Mouse (Mus musculus) G1E (cell line): ENCODE measurements at regions not wholly inside any gene's neighbourhood (a gene's known extent, or its start where the extent isn't known, plus 50 kb on each side); places are given as distances from the start of the nearest gene placed in this dataset.

ENCODE experiments used
- CTCF ChIP-seq: IDR thresholded peaks from 2 replicates; pipeline ENCODE4 v1.5.1; 2012; ENCODE audit warnings: low read depth, low read length, inconsistent platforms, mixed read lengths
- GATA1 ChIP-seq: IDR thresholded peaks from 2 replicates; pipeline ENCODE4 v1.6.1; 2012; ENCODE audit warnings: borderline replicate concordance, low read length, inconsistent platforms, mixed read lengths

- TF ChIP-seq CTCF (no peak), GATA1 (no peak)
Observed at GRCm38 (mm10) chr2:72791496-72791895, 188.8 kb downstream of the Sp3 start.
